Mouse (Mus musculus) bone marrow macrophage, adult 2 months (primary cell): ENCODE results near the gene P2rx1. TPM values are rescaled to one million over a fixed set of nuclear protein-coding genes. Genes with fewer than 3 reads are reported as not detected.

Source experiments
- H3K27ac ChIP-seq: 2 replicates; pipeline ENCODE4 v1.5.1; 2012; ENCODE audit warnings: low read depth, low read length; ENCODE audit not compliant: insufficient read depth
- H3K4me1 ChIP-seq: 2 replicates; pipeline ENCODE4 v1.6.1; 2012; ENCODE audit warnings: low read length; ENCODE audit not compliant: control insufficient read depth, insufficient read depth
- H3K4me3 ChIP-seq: 2 replicates; pipeline ENCODE4 v1.5.1; 2012; ENCODE audit warnings: mild to moderate bottlenecking, low read length, moderate library complexity; ENCODE audit not compliant: insufficient read depth
- CTCF ChIP-seq: IDR thresholded peaks from 2 replicates; pipeline ENCODE4 v1.5.1; 2012; ENCODE audit warnings: low read depth, mild to moderate bottlenecking, low read length, moderate library complexity
- POLR2A ChIP-seq: IDR thresholded peaks from 2 replicates; pipeline ENCODE4 v1.6.1; 2012; ENCODE audit warnings: mild to moderate bottlenecking, low read depth, low read length, borderline replicate concordance
- polyA plus RNA-seq: library from polyadenylated mRNA; stranded (reverse); fragments of >200 nt; gene quantifications from 2 replicates; pipeline ENCODE4 v1.2.4, GENCODE M21; 2012; ENCODE audit not compliant: missing spikeins, insufficient read depth, insufficient read length

Gene P2rx1
- polyA plus RNA-seq, 1 experiment = 0.39 TPM

DNA sequence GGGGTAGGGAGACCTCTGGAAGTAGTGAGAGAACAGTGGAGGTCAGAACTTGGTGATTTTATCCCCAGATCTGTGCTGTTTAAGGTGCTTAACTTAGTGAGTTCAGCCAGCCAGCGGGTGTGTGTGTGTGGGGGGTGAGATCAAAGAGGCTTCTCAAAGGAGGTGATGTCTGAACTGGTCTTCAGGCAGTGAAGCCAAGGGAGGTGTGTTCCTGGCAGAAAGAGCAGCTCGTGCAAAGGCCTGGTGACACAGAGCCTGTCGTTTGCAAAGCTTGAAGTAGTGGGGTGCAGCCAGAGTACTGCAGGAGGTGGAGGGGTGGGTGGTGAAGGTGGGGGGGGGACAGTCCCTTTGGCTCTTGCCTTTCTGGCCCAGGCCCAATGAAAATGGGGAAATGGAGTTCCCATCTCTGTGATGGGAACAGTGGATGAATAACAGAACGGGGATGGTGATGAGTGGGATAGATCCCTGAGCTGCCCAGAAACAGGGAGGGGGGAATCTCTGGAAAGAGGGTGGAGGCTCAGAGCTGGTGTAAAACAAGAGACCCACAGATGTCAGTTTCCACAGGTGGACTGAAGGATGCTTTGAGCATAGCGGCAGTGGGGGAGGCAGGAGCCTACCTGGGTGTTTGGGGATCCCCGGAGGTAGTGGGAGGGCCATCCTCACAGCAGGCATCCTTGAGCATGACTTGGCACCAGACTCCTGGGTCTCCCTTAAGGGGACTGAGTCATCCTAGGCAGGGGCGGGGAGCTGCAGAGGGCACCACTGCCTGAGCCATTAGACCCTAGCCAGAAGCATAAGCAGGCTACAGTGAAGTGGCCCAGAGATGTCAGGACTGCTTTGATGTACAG, 22.3 kb downstream of the P2rx1 start:
- H3K4me1 ChIP-seq = peaks cover 12% of the 10 kb centered on the region
- no peak for TF ChIP-seq CTCF
- TF ChIP-seq POLR2A = no peak
- no peak overlapping the region for H3K4me3 ChIP-seq
- H3K27ac ChIP-seq = no peak overlapping the region

DNA sequence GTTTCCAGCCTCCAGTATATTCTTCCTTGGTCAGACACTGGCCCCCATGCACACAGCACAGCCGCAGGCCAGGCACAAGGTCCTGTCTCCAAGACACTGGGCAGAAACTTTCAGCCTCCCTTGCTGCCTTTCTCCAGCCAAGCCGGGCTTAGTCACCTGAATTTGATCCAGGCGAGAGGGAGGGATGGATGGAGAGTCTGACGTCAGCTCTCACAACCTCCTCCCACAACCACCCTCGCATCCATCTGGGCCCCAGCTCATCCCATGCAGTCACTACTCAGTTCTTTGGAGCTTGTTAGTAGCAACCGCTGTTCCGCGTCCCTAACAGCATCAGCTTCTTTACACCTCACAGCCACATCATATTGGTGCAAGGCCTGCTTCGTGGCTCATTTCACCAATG, 24.2 kb downstream of the P2rx1 start:
- peaks cover 12% of the 10 kb centered on the region for H3K4me1 ChIP-seq
- no peak overlapping the region for H3K4me3 ChIP-seq
- TF ChIP-seq CTCF (no peak), POLR2A (no peak)
- H3K27ac ChIP-seq = no peak overlapping the region

DNA sequence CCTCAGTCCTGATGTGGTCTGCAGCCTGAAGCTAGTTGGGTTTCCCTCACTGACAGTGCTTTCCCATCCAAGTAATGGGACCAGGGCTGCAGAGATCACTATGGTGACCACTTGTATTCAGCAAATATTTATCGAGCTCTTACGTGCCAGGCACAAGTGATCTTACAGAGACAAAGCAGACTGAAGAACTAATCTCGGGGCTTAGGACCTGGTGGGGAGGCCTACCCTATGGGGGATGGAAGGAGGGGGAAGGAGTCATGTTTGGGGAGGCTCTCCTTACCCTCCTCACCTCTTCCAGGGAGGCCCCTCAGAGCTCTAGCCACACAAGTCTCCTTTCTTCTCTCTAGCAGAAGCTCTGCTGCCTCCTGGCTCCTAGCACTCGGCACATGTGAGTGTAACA, 24.9 kb downstream of the P2rx1 start:
- Histone ChIP-seq H3K4me1 (peaks cover 12% of the 10 kb centered on the region), H3K4me3 (no peak overlapping the region), H3K27ac (no peak overlapping the region)
- TF ChIP-seq POLR2A (no peak), CTCF (no peak)

DNA sequence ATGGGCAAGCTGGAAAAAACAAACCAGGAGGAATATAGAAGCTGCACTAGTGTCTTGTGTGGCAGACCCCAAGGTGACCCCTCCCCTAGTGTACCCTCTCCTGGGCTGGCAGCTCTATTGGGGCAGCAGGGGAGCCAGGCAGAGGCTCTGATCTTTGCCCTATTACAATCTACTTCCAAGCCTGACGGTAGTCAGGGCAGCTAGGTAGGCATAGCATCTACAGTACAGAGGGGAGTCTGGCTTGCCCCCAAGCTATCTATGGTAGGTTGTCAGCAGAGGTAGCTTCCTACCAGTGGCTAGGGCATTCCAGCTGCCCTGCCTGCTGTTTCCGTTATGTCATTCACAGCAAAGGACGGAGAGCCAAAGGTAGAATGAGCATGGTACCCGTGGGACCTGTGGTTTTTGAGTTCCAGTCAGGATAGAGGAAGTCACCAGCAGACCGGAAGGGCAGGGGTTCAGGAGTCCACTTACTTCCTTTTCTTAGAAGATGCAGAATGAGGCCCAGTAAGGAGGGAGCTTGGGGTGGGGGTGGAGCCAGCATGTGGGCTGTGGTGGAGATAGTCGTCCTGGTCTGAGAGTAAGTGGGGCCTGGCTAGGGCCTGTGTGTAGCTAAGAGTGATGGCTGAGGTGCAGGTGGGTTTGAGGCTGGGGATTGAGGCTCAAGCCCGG, 25.5 kb downstream of the P2rx1 start:
- Histone ChIP-seq H3K27ac (no peak overlapping the region), H3K4me3 (no peak overlapping the region), H3K4me1 (peaks cover 12% of the 10 kb centered on the region)
- TF ChIP-seq CTCF (no peak), POLR2A (no peak)

DNA sequence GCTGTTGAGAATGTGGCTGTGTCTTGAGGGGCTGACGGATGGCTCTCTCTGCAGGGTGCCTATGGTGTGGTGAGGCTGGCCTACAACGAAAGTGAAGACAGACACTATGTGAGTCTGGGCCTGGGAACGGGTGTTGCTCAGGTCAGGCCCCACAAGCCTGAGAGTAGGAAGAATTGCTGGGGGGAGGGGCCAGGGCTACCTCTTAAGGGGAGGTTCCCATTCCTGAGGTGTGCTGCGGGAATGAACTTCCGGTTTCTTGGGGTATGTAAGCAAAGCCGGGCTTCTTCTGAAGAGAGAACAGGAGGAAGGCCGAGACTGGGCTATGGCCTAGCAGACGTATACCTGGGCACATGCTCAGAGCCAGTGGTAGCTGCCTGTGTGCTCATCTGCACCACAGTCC, 28.1 kb downstream of the P2rx1 start:
- Histone ChIP-seq H3K27ac (no peak overlapping the region), H3K4me1 (peaks cover 12% of the 10 kb centered on the region), H3K4me3 (no peak overlapping the region)
- TF ChIP-seq CTCF = no peak
- no peak for TF ChIP-seq POLR2A

DNA sequence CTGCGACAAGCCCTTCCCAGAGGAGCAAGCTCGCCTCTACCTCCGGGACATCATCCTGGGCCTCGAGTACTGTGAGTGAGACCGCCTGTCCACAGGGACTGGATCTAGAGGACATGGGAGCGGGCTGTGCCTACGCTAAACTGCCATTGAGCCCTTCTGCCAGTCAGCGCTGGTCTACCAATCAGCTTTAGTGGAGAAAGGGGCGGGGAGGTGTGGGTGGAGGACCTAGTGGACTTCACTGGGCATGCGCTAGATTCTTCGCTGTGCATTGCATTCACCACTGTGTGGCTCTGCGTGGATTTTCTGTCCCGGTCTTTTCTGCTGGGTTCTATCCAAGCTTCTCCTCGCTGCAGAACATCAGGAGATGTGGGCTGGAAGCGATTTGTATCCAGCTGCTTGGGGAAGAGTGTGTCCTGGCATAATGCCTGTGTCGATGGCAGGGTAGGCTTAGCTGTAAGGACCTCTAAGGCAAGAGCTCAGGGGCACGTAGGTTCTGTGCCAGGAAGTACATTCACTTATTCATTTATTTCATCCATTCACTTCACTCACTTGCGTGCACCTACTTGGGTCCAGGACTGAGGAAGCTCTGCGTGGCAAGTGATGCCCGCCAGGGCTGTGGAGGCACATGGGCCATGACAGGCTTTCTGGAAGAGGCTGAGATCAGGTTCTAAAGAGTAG, 32.1 kb downstream of the P2rx1 start:
- Histone ChIP-seq H3K4me3 (peak overlapping the region; percentile 38), H3K27ac (no peak overlapping the region), H3K4me1 (no peaks in the 10 kb centered on the region)
- no peak for TF ChIP-seq POLR2A
- no peak for TF ChIP-seq CTCF

DNA sequence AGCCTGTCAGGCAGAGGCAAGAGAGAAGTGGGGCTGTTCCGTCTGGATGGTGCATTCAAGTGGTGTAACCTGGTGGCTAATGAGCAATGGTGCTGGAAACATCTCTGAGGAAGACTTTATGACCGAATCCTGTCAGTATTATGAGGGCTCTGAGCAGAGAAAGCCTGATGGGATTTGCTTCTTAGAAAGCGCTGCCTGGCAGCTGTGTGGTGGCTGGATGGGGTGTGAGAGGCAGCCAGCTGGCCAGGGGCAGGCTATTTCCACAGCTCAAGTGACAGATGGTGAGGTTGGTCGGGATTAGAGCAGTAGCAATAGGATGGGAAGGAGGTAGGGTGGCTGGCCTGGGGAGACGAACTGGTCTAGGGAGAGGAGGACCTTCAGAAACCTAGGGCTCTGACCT, 32.6 kb downstream of the P2rx1 start:
- TF ChIP-seq POLR2A = no peak
- no peak for TF ChIP-seq CTCF
- Histone ChIP-seq H3K27ac (no peak overlapping the region), H3K4me3 (no peak overlapping the region), H3K4me1 (no peaks in the 10 kb centered on the region)

DNA sequence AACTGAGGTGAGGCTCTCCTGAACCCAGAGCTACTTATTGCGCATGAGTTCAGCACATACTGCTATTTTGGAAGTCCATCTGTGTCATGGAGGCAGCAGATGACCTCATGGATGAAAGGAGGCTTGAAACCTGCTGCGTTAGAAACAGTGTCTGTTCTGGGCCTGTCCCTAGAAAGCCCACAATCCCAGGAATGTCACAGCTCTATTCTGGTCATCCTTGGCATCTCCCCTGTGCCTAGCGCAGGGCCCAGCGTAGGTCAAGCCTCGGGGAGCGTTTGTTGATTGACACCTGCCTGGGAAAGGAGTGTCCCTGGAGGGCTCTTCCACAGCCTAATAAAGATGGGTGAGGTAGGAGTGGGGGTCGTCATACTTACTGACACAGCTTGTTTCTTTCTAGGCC, 37.2 kb downstream of the P2rx1 start:
- H3K4me3 ChIP-seq = no peak overlapping the region
- no peak overlapping the region for H3K27ac ChIP-seq
- TF ChIP-seq POLR2A (no peak), CTCF (no peak)
- no peaks in the 10 kb centered on the region for H3K4me1 ChIP-seq

DNA sequence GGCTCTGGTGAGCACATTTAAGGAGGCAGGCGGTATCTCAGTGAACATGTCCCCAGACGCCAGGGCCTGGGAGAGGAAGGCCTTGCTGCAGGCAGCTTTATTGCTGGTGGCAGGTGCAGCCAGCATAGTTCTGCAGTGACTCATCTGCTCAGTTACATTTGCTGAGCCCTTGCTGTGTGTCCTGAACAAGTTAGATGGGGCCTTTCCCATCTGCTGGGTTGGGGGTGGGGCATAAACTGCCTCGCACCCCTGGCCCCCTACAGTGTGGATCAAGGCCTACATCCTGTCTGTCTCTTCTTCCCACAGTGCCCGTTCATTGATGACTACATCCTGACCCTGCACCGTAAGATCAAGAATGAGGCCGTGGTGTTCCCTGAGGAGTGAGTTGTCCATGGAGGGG, 38.0 kb downstream of the P2rx1 start:
- no peaks in the 10 kb centered on the region for H3K4me1 ChIP-seq
- H3K4me3 ChIP-seq = no peak overlapping the region
- H3K27ac ChIP-seq = no peak overlapping the region
- TF ChIP-seq CTCF = no peak
- TF ChIP-seq POLR2A = no peak

DNA sequence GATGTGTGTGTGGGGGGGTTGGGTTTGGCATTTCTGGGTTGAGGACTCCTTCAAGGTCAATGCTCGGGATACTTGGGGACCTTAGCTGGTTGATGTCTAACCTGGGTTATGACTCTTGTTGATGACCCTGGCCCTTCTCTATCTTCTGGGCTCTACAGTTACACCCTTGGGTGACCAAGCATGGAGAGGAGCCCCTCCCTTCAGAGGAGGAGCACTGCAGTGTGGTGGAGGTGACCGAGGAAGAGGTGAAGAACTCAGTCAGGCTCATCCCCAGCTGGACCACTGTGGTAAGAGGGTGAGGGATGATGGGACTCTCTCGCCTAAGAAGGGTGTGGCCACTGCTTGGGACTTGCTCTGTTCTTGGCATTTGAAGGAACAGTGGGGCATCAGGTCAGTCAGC, 38.8 kb downstream of the P2rx1 start:
- Histone ChIP-seq H3K27ac (no peak overlapping the region), H3K4me1 (no peaks in the 10 kb centered on the region), H3K4me3 (no peak overlapping the region)
- TF ChIP-seq CTCF = no peak
- no peak for TF ChIP-seq POLR2A
